Mouse (Mus musculus) layer of hippocampus, adult 11-12 months (tissue): ENCODE measurements around the gene Atg9a.
"Not testable (repeated sequence)": the region's sequence is repeated elsewhere in the genome, so short reads cannot be mapped to it uniquely, and the experiment has no call there.

ENCODE experiments used
- DNase-seq: peaks from one replicate; pipeline ENCODE4 v3.0.0; 2022; ENCODE audit warnings: low spot score

Gene Atg9a

GRCm38 (mm10) chr1:75191622-75192402 lies at the start of gene Atg9a, which contains the start of gene Ankzf1:
Gene Atg9a (minus strand): TSS chr1:75192196.
Gene Ankzf1 (plus strand): TSS chr1:75192151.
- peak; percentile 97 for DNase-seq

DNA sequence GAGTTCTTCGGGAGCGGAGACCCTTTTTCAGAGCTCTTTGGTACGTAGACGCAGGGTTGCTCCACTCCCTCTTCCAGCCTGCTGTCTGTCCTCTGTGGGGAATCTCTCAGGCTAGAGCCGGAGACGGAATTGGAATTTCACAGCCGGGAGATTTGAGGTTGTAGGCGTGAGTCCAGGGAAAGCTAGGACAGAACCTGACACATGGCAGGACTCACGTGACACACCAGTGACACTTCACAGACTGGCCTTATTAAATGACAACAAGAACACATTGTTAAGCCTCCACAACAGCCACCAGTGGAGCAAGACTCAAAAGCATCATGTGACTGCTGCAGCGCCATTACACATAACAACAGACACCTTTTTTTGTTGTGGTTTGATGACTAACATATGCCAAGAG lies 47.6 kb upstream of the Atg9a start:
- peak; percentile 65 for DNase-seq

- peak; percentile 87 for DNase-seq
Measured at GRCm38 (mm10) chr1:75236117-75237050, 44.4 kb upstream of the Atg9a start, which contains the start of gene Dnajb2. Gene Dnajb2 (plus strand): TSS chr1:75236406.

- DNase-seq, result peak; percentile 81
Measured at GRCm38 (mm10) chr1:75234606-75235005, 42.6 kb upstream of the Atg9a start.

DNA sequence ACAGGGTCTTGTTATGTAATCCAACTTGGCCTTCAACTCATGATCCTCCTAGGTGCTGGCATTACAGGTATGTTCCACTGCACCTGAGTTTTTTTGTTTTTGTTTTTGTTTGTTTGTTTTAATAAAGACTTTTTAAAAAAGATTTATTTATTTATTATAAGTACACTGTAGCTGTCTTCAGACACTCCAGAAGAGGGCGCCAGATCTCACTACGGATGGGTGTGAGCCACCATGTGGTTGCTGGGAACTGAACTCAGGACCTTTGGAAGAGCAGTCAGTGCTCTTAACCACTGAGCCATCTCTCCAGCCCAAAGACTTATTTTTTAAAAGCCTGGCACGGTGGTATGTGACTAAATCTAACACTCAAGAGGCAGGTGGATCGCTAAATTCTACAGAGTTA lies 40.5 kb upstream of the Atg9a start:
- not testable (repeated sequence) for DNase-seq

GRCm38 (mm10) chr1:75231664-75232152 lies 39.7 kb upstream of the Atg9a start, which contains the start of gene A630095N17Rik:
Gene A630095N17Rik (minus strand): TSS chr1:75232102.
- no peak for DNase-seq

- no peak for DNase-seq
Measured at GRCm38 (mm10) chr1:75231224-75231623, 39.2 kb upstream of the Atg9a start.

DNA sequence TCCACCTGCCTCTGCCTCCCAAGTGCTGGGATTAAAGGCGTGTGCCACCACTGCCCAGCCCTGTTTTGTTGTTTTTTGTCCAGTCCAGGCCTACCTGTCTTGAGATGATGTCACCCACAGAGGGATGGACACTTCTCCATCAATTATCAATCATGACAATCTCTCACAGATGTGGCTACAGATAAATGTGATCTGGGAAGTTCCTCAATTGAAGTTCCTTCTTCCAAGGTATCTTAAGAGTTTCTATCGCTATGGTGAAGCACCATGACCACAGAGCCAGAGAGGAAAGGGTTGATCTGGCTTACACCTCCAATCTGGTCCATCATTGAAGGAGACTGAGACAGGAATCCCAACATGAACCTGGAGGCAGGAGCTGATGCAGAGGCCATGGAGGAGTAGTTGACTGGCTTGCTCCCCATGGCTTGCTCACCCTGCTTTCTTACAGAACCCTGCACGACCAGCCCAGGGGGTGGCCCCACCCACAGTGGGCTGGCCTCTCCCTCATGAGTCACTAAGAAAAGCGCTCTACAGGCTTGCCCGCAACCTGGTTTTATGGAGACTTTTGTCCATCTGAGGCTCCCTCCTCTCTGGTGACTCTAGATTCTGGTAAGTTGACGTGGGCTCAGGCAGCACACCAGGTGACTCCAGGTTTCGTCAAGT lies 38.5 kb upstream of the Atg9a start:
- DNase-seq, result no peak

DNA sequence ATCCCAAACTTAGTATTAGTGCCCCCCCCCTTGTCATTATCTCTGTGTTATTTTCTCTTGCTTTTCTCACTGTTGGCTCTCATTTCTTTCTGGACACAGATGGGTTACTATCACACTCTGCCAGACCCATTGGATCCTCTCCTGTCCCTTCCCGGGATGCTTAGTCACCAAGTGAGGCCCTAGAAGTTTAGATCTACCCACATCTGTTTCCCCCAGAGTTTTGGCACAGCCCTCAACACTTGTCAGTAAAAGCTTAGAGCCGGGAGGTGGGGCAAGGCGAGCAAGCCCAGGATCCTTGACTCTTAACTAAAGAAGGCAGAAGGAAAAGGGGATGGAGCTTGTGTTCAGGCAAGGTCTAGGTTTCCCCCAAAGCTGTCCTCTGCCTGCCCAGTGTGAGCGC lies 37.2 kb upstream of the Atg9a start:
- DNase-seq, result no peak

DNA sequence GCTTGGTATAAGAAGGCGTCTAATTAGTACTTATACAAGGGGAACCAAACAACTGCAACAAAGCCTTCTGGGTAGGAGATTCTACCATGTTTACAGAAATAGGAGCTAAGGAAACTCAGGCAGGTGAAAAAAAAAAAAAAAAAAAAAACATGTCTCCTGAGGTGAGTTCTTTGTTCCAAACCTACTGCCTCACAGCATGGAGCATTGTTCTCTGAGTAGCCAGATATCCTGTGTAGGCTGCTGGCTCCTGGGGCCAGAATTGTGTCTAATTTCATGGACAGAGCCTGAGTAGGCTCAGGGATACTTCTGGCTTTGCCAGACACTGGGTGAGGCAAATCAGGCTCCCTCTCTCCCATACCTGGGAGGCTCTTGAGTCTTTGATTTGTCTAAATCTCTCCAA lies 35.7 kb upstream of the Atg9a start:
- DNase-seq, result no peak

DNA sequence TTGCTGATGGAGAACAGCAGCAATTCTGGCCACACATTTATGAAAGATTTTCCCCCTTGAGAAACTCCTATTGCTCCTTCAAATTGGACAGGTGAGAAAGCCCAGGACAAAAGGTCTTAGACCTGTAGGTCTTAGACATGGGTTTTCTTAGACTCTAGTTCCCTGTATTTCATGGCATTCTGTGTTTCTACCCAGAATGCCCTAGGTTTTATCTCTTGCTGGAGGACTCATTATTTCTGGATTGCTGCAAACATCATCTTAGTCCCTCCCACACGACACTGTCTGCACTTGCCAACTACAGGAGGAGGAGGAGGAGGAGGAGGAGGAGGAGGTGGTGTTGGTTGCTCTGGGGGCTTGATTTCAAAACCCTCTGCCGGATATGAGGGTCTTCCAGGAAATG lies 34.1 kb upstream of the Atg9a start:
- no peak for DNase-seq

- no peak for DNase-seq
Measured at GRCm38 (mm10) chr1:75225473-75225872, 33.5 kb upstream of the Atg9a start.

DNA sequence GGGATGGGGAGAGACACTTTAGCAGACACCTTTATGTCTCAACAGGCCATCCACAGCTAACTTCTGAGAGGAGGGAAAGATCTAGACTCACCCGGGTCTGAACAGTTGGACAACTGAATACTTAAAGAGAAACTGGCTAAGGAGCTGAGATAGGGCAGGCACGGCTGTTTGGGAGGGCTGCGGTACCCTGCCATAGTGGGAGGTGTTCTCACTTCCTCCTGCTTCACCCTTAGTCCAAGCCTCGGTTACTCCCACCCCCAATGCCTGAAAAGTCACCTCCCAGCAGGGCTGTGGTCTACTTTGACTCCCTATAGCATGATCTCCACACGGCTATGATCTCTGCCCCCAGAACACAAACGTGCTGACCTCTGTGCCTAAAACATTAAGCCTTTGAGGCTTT lies 31.5 kb upstream of the Atg9a start:
- no peak for DNase-seq

DNA sequence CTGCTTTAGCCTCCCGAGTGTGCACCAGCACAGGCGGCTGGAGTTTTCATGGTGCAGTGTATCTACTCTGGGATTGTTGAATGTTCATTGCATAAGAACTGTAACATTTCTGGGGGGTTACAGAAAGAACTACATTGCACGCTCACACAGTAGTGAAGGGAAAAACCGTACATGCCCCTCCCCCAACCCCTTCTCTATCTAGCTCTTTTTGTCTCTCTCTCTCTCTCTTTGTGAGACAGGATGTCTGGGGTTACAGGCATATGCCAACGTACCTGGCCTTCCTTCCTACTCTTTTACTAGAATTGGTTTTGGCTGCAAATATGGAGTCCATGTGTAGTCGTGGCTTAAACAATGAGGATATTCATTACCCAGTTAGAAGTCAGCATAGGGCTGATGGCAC lies 30.9 kb upstream of the Atg9a start:
- no peak for DNase-seq

DNA sequence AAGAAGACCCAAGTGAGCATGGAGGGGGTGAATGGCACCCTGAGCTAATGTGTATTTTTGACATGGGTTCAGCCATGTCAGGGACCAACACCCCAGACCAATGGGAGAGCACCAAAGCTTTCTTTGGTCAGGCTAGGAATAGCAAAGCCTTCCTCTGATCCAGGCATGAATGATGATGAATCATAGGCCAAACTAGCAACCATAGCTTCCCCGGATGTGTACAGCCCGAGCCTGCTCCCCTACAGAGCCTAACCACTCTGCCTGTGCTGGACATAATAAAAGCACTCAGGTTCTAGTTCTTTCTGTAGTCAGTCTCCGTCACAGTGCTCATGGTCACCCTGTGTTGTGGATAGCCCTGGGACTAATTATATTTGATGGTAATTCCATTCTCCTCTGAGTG lies 29.5 kb upstream of the Atg9a start:
- no peak for DNase-seq

DNA sequence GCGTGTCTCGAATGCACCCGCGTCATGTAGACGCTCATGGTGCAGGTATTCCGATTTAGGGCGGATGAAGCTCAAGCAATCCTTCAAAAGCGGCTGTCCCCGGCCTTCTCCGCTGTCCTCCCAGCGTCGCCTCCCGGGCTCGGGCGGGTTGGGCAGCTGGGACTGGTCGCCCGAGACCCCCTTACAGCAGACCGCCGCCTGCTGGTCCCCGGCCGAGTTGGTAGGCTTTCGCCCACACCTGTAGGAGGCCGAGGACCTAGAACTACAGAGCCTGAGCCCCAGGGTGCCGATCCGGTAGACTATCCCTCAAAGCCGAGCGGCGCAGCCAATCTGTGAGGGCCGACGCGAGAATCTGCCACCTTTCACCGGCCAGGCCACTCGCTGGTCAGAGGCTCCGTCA lies 27.5 kb upstream of the Atg9a start, which contains the start of gene Tuba4a:
Gene Tuba4a, minus strand, starts transcription at position 335 of the 400 bp plus-strand sequence.
- DNase-seq, result no peak

DNA sequence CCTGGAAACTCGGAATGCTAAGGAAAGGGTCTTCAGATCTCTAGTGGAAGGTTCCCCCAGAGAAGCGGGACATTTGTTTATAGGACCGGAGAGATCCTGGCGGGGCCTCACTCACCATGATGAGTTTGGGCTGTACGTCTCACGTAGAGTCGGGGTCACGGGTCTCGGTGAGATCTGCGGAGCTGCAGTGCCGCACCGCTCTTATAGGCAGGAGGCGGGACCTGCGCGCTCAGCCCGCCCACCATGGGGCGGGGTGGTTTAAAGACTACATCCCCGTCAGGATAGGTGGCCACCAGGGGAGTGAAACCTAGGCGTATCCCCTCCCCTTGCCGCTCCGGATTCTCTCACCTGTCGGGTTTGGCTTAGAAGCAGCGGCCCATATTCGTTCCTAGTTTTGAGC lies 27.1 kb upstream of the Atg9a start:
- DNase-seq, result peak; percentile 93

DNA sequence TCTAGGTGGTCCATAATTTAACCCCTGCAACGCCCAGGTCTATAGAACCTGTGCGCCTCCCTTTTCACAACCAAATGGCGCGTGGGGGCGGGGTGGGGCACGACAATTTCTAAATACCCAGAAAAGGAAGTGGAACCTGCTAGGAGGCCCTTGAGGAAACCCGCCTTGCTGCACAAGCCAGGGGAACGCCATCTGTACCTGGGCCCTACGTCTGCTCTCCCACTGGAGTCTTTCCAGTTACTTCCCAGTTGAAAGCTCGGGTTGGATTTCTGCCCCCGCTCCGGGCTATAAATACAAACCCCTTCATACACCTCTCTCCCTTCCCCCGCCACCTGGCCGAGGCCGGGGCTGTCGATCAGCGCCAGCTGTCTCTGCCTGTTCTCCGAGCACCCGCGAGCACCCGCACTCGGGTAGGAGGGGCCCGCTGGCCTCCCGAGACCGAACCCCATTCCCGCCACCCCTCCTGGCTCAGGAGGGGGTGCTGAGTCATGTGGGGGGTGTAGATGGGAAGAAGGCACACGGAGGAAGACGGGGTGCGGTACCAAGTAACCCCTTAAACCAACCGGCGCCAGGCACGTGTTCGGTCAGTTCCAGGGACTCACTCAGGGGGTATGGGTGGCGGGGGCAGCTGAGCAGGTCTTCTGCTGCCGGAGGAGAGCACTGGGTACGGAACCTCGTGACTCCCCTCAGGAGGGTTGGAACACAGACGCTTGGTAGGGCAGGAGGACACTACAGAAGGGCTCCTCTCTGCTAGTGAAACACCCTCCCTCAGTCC lies 26.4 kb upstream of the Atg9a start:
- DNase-seq, result peak; percentile 75

DNA sequence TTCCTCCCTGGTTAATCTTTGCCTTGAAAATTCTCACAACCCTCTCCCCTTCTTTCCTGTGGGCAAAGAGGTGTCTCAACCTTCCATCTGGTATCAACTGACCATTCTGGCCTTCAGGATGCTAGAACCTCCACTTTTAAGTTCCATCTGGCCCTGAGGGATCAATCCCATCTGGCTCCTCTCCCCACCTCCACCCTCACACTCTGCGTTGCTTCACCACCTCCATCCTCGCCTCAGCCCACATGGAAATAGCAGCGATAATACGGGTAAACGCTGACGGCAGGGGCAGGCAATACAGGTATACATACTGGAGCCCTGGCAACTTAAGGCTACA lies 25.9 kb upstream of the Atg9a start:
- no peak for DNase-seq

- DNase-seq, result no peak
Measured at GRCm38 (mm10) chr1:75216797-75217585, 25.0 kb upstream of the Atg9a start.

- no peak for DNase-seq
Measured at GRCm38 (mm10) chr1:75215785-75216184, 23.8 kb upstream of the Atg9a start.
